Mouse (Mus musculus): ENCODE data around the gene Olfr331.

GRCm38 (mm10) chr11:58452759-58453158 lies 49.6 kb downstream of the Olfr331 start, which contains the start of gene Lypd9:
- no peak for TF ChIP-seq CTCF (IDR thresholded peaks at IDR 0.05; ENCODE audit: extremely low read depth, insufficient read depth, low read length)
- TF ChIP-seq POLR2A (IDR thresholded peaks at IDR 0.05; ENCODE audit: extremely low read depth, insufficient read depth, low read length): no peak

Data from cortical plate, adult 2 months (tissue).